Mouse (Mus musculus) right cerebral cortex, postnatal 10 days (tissue): ENCODE data around the gene Wwox.

Experiments used
- DNase-seq, 2 experiments: peaks; one replicate each; pipeline ENCODE4 v3.0.0; 2021; ENCODE audit warnings: low spot score in 2 of 2

Gene Wwox

GRCm38 (mm10) chr8:115095548-115095947 lies 656.1 kb downstream of the Wwox start:
- no peak for DNase-seq

- DNase-seq: peak in 1 of 2 experiments; percentile 26
Measured at GRCm38 (mm10) chr8:115097988-115098562, 658.6 kb downstream of the Wwox start.

GRCm38 (mm10) chr8:115109309-115109708 lies 669.9 kb downstream of the Wwox start:
- DNase-seq: no peak

- DNase-seq: no peak
Measured at GRCm38 (mm10) chr8:115110423-115110822, 671.0 kb downstream of the Wwox start.

- no peak for DNase-seq
Measured at GRCm38 (mm10) chr8:115112062-115112461, 672.6 kb downstream of the Wwox start.

GRCm38 (mm10) chr8:115114498-115114897 lies 675.0 kb downstream of the Wwox start:
- no peak for DNase-seq

- no peak for DNase-seq
Measured at GRCm38 (mm10) chr8:115126081-115126480, 686.6 kb downstream of the Wwox start.

GRCm38 (mm10) chr8:115126674-115127073 lies 687.2 kb downstream of the Wwox start:
- DNase-seq: no peak

GRCm38 (mm10) chr8:115129307-115129706 lies 689.9 kb downstream of the Wwox start:
- no peak for DNase-seq

- peak; percentile 40 to 41 for DNase-seq
Measured at GRCm38 (mm10) chr8:115133119-115133518, 693.7 kb downstream of the Wwox start.

GRCm38 (mm10) chr8:115133711-115134218 lies 694.3 kb downstream of the Wwox start:
- no peak for DNase-seq

GRCm38 (mm10) chr8:115136888-115137287 lies 697.4 kb downstream of the Wwox start:
- no peak for DNase-seq

GRCm38 (mm10) chr8:115141614-115142013 lies 702.2 kb downstream of the Wwox start:
- DNase-seq: no peak

- no peak for DNase-seq
Measured at GRCm38 (mm10) chr8:115143530-115144320, 704.3 kb downstream of the Wwox start.

- DNase-seq: peak in 1 of 2 experiments; percentile 48
Measured at GRCm38 (mm10) chr8:115147006-115147405, 707.6 kb downstream of the Wwox start.

- DNase-seq: peak in 1 of 2 experiments; percentile 29
Measured at GRCm38 (mm10) chr8:115150446-115151109, 711.1 kb downstream of the Wwox start.

GRCm38 (mm10) chr8:115151416-115151815 lies 712.0 kb downstream of the Wwox start:
- no peak for DNase-seq

- DNase-seq: peak; percentile 73 to 80
Measured at GRCm38 (mm10) chr8:115154096-115154495, 714.6 kb downstream of the Wwox start.

GRCm38 (mm10) chr8:115156142-115156541 lies 716.7 kb downstream of the Wwox start:
- no peak for DNase-seq

GRCm38 (mm10) chr8:115157977-115158720 lies 718.7 kb downstream of the Wwox start:
- no peak for DNase-seq

- peak in 1 of 2 experiments; percentile 43 for DNase-seq
Measured at GRCm38 (mm10) chr8:115158721-115159111, 719.3 kb downstream of the Wwox start.

GRCm38 (mm10) chr8:115159208-115159607 lies 719.8 kb downstream of the Wwox start:
- peak in 1 of 2 experiments; percentile 27 for DNase-seq
